Mouse (Mus musculus): ENCODE results near the gene Plekhh3. TPM values are rescaled to one million over a fixed set of nuclear protein-coding genes. Genes with fewer than 3 reads are reported as not detected.

Plekhh3 gene
- polyA plus RNA-seq, 1 experiment from 2014 or later: 28.7 TPM

Small RNA genes within 50 kb of the gene (microRNA-seq; reads per million reads assigned to microRNA genes)
- gene Gm27626 (ENCODE audit: borderline number of aligned reads): not detected

Other genes with a start within 250 kb of the Plekhh3 start
- 75.6 and 79.3 TPM in 2 replicates for gene Stat3, start 231.8 kb downstream of the Plekhh3 start, polyA plus RNA-seq (2015; fragmentation: Nextera tagmentation; extraction: Ambion mirVana)
- 330 and 343 TPM in 2 replicates for gene Cavin1, start 200.5 kb downstream of the Plekhh3 start, polyA plus RNA-seq (2015; fragmentation: Nextera tagmentation; extraction: Ambion mirVana)
- 36.8 and 40.3 TPM in 2 replicates for gene Atp6v0a1, start 161.9 kb downstream of the Plekhh3 start, polyA plus RNA-seq (2015; fragmentation: Nextera tagmentation; extraction: Ambion mirVana)
- gene Naglu, start 101.3 kb downstream of the Plekhh3 start, polyA plus RNA-seq (2015; fragmentation: Nextera tagmentation; extraction: Ambion mirVana): 15.1 and 16.6 TPM in 2 replicates
- gene Hsd17b1, start 92.9 kb downstream of the Plekhh3 start, polyA plus RNA-seq (2015; fragmentation: Nextera tagmentation; extraction: Ambion mirVana): 0.24 and 0.25 TPM in 2 replicates
- 43.2 and 44.9 TPM in 2 replicates for gene Coasy, start 88.8 kb downstream of the Plekhh3 start, polyA plus RNA-seq (2015; fragmentation: Nextera tagmentation; extraction: Ambion mirVana)
- 50.3 and 52.0 TPM in 2 replicates for gene Mlx, start 84.1 kb downstream of the Plekhh3 start, polyA plus RNA-seq (2015; fragmentation: Nextera tagmentation; extraction: Ambion mirVana)
- 32.0 and 33.6 TPM in 2 replicates for gene Psmc3ip, start 75.9 kb downstream of the Plekhh3 start, polyA plus RNA-seq (2015; fragmentation: Nextera tagmentation; extraction: Ambion mirVana)
- gene Retreg3, start 51.5 kb downstream of the Plekhh3 start, polyA plus RNA-seq (2015; fragmentation: Nextera tagmentation; extraction: Ambion mirVana): 25.3 and 26.7 TPM in 2 replicates
- 69.7 and 73.4 TPM in 2 replicates for gene Tubg1, start 51.4 kb downstream of the Plekhh3 start, polyA plus RNA-seq (2015; fragmentation: Nextera tagmentation; extraction: Ambion mirVana)
- 11.1 and 11.9 TPM in 2 replicates for gene Tubg2, start 15.4 kb downstream of the Plekhh3 start, polyA plus RNA-seq (2015; fragmentation: Nextera tagmentation; extraction: Ambion mirVana)
- gene Cntnap1, start 828 bp downstream of the Plekhh3 start, polyA plus RNA-seq (2015; fragmentation: Nextera tagmentation; extraction: Ambion mirVana): 2.0 and 2.2 TPM in 2 replicates
- 0.24 and 0.50 TPM in 2 replicates for gene Ccr10, start 4.1 kb upstream of the Plekhh3 start, polyA plus RNA-seq (2015; fragmentation: Nextera tagmentation; extraction: Ambion mirVana)
- 16.5 and 18.7 TPM in 2 replicates for gene Ezh1, start 55.1 kb upstream of the Plekhh3 start, polyA plus RNA-seq (2015; fragmentation: Nextera tagmentation; extraction: Ambion mirVana)
- 138 and 139 TPM in 2 replicates for gene Ramp2, start 74.7 kb upstream of the Plekhh3 start, polyA plus RNA-seq (2015; fragmentation: Nextera tagmentation; extraction: Ambion mirVana)
- 122 and 133 TPM in 2 replicates for gene Vps25, start 82.4 kb upstream of the Plekhh3 start, polyA plus RNA-seq (2015; fragmentation: Nextera tagmentation; extraction: Ambion mirVana)
- 12.5 and 14.3 TPM in 2 replicates for gene Wnk4, start 89.2 kb upstream of the Plekhh3 start, polyA plus RNA-seq (2015; fragmentation: Nextera tagmentation; extraction: Ambion mirVana)
- 1.1 and 1.9 TPM in 2 replicates for gene Cntd1, start 107.7 kb upstream of the Plekhh3 start, polyA plus RNA-seq (2015; fragmentation: Nextera tagmentation; extraction: Ambion mirVana)
- 160 and 165 TPM in 2 replicates for gene Coa3, start 107.8 kb upstream of the Plekhh3 start, polyA plus RNA-seq (2015; fragmentation: Nextera tagmentation; extraction: Ambion mirVana)
- 141 and 143 TPM in 2 replicates for gene Becn1, start 130.9 kb upstream of the Plekhh3 start, polyA plus RNA-seq (2015; fragmentation: Nextera tagmentation; extraction: Ambion mirVana)
- 124 and 126 TPM in 2 replicates for gene Psme3, start 144.9 kb upstream of the Plekhh3 start, polyA plus RNA-seq (2015; fragmentation: Nextera tagmentation; extraction: Ambion mirVana)
- 1.1 and 1.6 TPM in 2 replicates for gene Aoc2, start 153.7 kb upstream of the Plekhh3 start, polyA plus RNA-seq (2015; fragmentation: Nextera tagmentation; extraction: Ambion mirVana)
- 0.77 and 0.94 TPM in 2 replicates for gene Aoc3, start 159.3 kb upstream of the Plekhh3 start, polyA plus RNA-seq (2015; fragmentation: Nextera tagmentation; extraction: Ambion mirVana)
- gene G6pc, start 196.2 kb upstream of the Plekhh3 start, polyA plus RNA-seq (2015; fragmentation: Nextera tagmentation; extraction: Ambion mirVana): not detected in 2 replicates
- 63.4 and 65.6 TPM in 2 replicates for gene Aarsd1, start 246.3 kb upstream of the Plekhh3 start, polyA plus RNA-seq (2015; fragmentation: Nextera tagmentation; extraction: Ambion mirVana)